Mouse (Mus musculus) gastrocnemius, adult 2 months (tissue): ENCODE measurements around the gene Fam168b. TPM values are rescaled to one million over a fixed set of nuclear protein-coding genes. Genes with fewer than 3 reads are reported as not detected.

Experiments used
- DNase-seq: peaks from one replicate; pipeline ENCODE4 v3.0.0; 2022
- H3K27ac ChIP-seq: fragments of 200-600 bp; 2 replicates; pipeline ENCODE4 v1.8.1; 2022; ENCODE audit warnings: mild to moderate bottlenecking
- H3K4me3 ChIP-seq: fragments of 200-600 bp; 2 replicates; pipeline ENCODE4 v1.8.1; 2022; ENCODE audit warnings: mild to moderate bottlenecking, moderate library complexity
- CTCF ChIP-seq: fragments of 200-600 bp; IDR thresholded peaks from 2 replicates; pipeline ENCODE4 v1.8.1; 2022; ENCODE audit warnings: antibody characterized with exemption, mild to moderate bottlenecking, moderate library complexity
- intact Hi-C: fragments of 180-260 bp; cut with DNase I; formaldehyde crosslinking; loops from one replicate; pipeline ENCODE4 v1.15.1; 2025
- total RNA-seq, 2 experiments: library from RNA; stranded (reverse); gene quantifications; 2 replicates each; pipeline ENCODE4 v1.2.3; 2021

Fam168b gene
- total RNA-seq, 2 experiments from 2014 or later: 28.6 to 35.0 TPM

- TF ChIP-seq CTCF: no peak
- H3K4me3 ChIP-seq: no peak overlapping the region
- intact Hi-C loops: no loop called here
- no peak overlapping the region for H3K27ac ChIP-seq
- DNase-seq: no peak
These were observed 21.4 kb upstream of the Fam168b start for GRCm38 (mm10) chr1:34864243-34864642.

- H3K4me3 ChIP-seq: no peak overlapping the region
- no peak overlapping the region for H3K27ac ChIP-seq
- intact Hi-C loops: no loop called here
- no peak for TF ChIP-seq CTCF
- DNase-seq: no peak
These were observed 20.5 kb upstream of the Fam168b start for GRCm38 (mm10) chr1:34863323-34863722.

- no peak for TF ChIP-seq CTCF
- Histone ChIP-seq H3K4me3 (no peak overlapping the region), H3K27ac (no peak overlapping the region)
- intact Hi-C loops: no loop called here
- no peak for DNase-seq
These were observed 20.0 kb upstream of the Fam168b start for GRCm38 (mm10) chr1:34862877-34863276.

- no peak for TF ChIP-seq CTCF
- no peak overlapping the region for H3K4me3 ChIP-seq
- H3K27ac ChIP-seq: no peak overlapping the region
- intact Hi-C loops: no loop called here
- peak; percentile 31 for DNase-seq
These were observed 17.3 kb upstream of the Fam168b start for GRCm38 (mm10) chr1:34860205-34860604.

GRCm38 (mm10) chr1:34859761-34860160 lies 16.9 kb upstream of the Fam168b start:
- Histone ChIP-seq H3K4me3 (no peak overlapping the region), H3K27ac (no peak overlapping the region)
- intact Hi-C loops: no loop called here
- no peak for DNase-seq
- TF ChIP-seq CTCF: no peak

- intact Hi-C loops: no loop called here
- Histone ChIP-seq H3K27ac (peak overlapping the region; percentile 31; the same call in 1 of the 2 replicates), H3K4me3 (no peak overlapping the region)
- peak; percentile 27 for DNase-seq
- TF ChIP-seq CTCF: no peak
These were observed 15.8 kb upstream of the Fam168b start for GRCm38 (mm10) chr1:34858671-34859070.

GRCm38 (mm10) chr1:34855056-34855739 lies 12.3 kb upstream of the Fam168b start:
- Histone ChIP-seq H3K4me3 (no peak overlapping the region), H3K27ac (no peak overlapping the region)
- no peak for TF ChIP-seq CTCF
- no peak for DNase-seq
- intact Hi-C loops: no loop called here

GRCm38 (mm10) chr1:34853786-34854185 lies 10.9 kb upstream of the Fam168b start:
- intact Hi-C loops: no loop called here
- no peak overlapping the region for H3K4me3 ChIP-seq
- no peak for TF ChIP-seq CTCF
- no peak for DNase-seq
- no peak overlapping the region for H3K27ac ChIP-seq

GRCm38 (mm10) chr1:34852116-34852878 lies 9.4 kb upstream of the Fam168b start:
- DNase-seq: no peak
- Histone ChIP-seq H3K4me3 (no peak overlapping the region), H3K27ac (0 out of 2 replicates have a peak overlapping the region, but pooled peaks have one; percentile 24)
- no peak for TF ChIP-seq CTCF
- intact Hi-C loops: no loop called here

GRCm38 (mm10) chr1:34851562-34851961 lies 8.7 kb upstream of the Fam168b start:
- Histone ChIP-seq H3K4me3 (peak overlapping the region; percentile 43), H3K27ac (peak overlapping the region; percentile 24; the same call in 1 of the 2 replicates)
- intact Hi-C loops: no loop called here
- TF ChIP-seq CTCF: no peak
- no peak for DNase-seq

- peak overlapping the region; percentile 96 for H3K27ac ChIP-seq
- TF ChIP-seq CTCF: no peak
- intact Hi-C loops: no loop called here
- DNase-seq: no peak
- peak overlapping the region; percentile 90 for H3K4me3 ChIP-seq
These were observed 7.7 kb upstream of the Fam168b start for GRCm38 (mm10) chr1:34850343-34851136.

- peak within 1 kb of the TSS; percentile 90 for H3K4me3 ChIP-seq
- intact Hi-C loops: loop anchor here (10.0 kb wide), 1 partner anchor 415 kb away; the partner anchor contains the start of genes Ccdc115 and Imp4
- peak; percentile 94 for DNase-seq
- TF ChIP-seq CTCF: no peak
- peak within 1 kb of the TSS; percentile 96 for H3K27ac ChIP-seq
These were observed 7.0 kb upstream of the Fam168b start, which contains the start of gene Plekhb2 for GRCm38 (mm10) chr1:34849745-34850342. Gene Plekhb2, plus strand, starts transcription at chr1:34849976.
